Mouse (Mus musculus): ENCODE measurements around the gene Pnkd. TPM values are rescaled to one million over a fixed set of nuclear protein-coding genes. Genes with fewer than 3 reads are reported as not detected.

The Pnkd gene
- polyA plus RNA-seq, 1 experiment from 2014 or later, result 133 TPM

- no peak overlapping the region for H3K4me3 ChIP-seq (ENCODE audit: low read depth, low read length)
- H3K27ac ChIP-seq (replicated peaks; ENCODE audit: low read depth, low read length), result no peak overlapping the region
- peaks cover 25% of the 10 kb centered on the region for H3K36me3 ChIP-seq (ENCODE audit: control insufficient read depth, insufficient read depth, low read length)
- ATAC-seq (ENCODE audit: low read depth) (no peak), DNase-seq (ENCODE audit: low spot score) (no peak)
- 0 out of 2 replicates have a peak, but pooled peaks cover 9% of the 10 kb centered on the region for H3K4me1 ChIP-seq (ENCODE audit: control insufficient read depth, insufficient read depth, low read length)
- no peak overlapping the region for H3K4me2 ChIP-seq (ENCODE audit: low read depth, low read length)
- WGBS, result 73% methylated on average over 4 of the region's 4 CpGs
- H3K9ac ChIP-seq (ENCODE audit: low read depth, low read length), result no peak overlapping the region
- H3K27me3 ChIP-seq (replicated peaks; ENCODE audit: control insufficient read depth, insufficient read depth, low read length), result no peaks in the 10 kb centered on the region
- no peaks in the 10 kb centered on the region for H3K9me3 ChIP-seq (ENCODE audit: control insufficient read depth, low read length)
Measured at GRCm38 (mm10) chr1:74271659-74272058, 13.1 kb upstream of the Pnkd start.

GRCm38 (mm10) chr1:74275015-74275414 lies 9.7 kb upstream of the Pnkd start:
- WGBS, result 11% methylated on average over 9 of the region's 9 CpGs
- H3K27ac ChIP-seq (replicated peaks; ENCODE audit: low read depth, low read length), result no peak overlapping the region; the same call in 1 of the 2 replicates
- peak; percentile 45; the same call in 1 of the 2 replicates for ATAC-seq (ENCODE audit: low read depth)

GRCm38 (mm10) chr1:74277041-74277440 lies 7.7 kb upstream of the Pnkd start:
- ATAC-seq (ENCODE audit: low read depth) (no peak), DNase-seq (ENCODE audit: low spot score) (no peak)
- H3K27me3 ChIP-seq (replicated peaks; ENCODE audit: control insufficient read depth, insufficient read depth, low read length), result no peaks in the 10 kb centered on the region
- no peaks in the 10 kb centered on the region for H3K9me3 ChIP-seq (ENCODE audit: control insufficient read depth, low read length)
- no peak overlapping the region for H3K4me2 ChIP-seq (ENCODE audit: low read depth, low read length)
- H3K27ac ChIP-seq (replicated peaks; ENCODE audit: low read depth, low read length), result no peak overlapping the region
- H3K4me3 ChIP-seq (ENCODE audit: low read depth, low read length), result no peak overlapping the region
- no peak overlapping the region for H3K9ac ChIP-seq (ENCODE audit: low read depth, low read length)
- WGBS, result 67% methylated on average over 6 of the region's 6 CpGs
- H3K4me1 ChIP-seq (ENCODE audit: control insufficient read depth, insufficient read depth, low read length), result 0 out of 2 replicates have a peak, but pooled peaks cover 9% of the 10 kb centered on the region
- peaks cover 32% of the 10 kb centered on the region for H3K36me3 ChIP-seq (ENCODE audit: control insufficient read depth, insufficient read depth, low read length)

More at GRCm38 (mm10) chr1:74275015-74275414, 9.7 kb upstream of the Pnkd start:
- no peak overlapping the region for H3K4me2 ChIP-seq (ENCODE audit: low read depth, low read length)
- H3K27me3 ChIP-seq (replicated peaks; ENCODE audit: control insufficient read depth, insufficient read depth, low read length), result no peaks in the 10 kb centered on the region
- 0 out of 2 replicates have a peak, but pooled peaks cover 9% of the 10 kb centered on the region for H3K4me1 ChIP-seq (ENCODE audit: control insufficient read depth, insufficient read depth, low read length)
- no peak overlapping the region for H3K4me3 ChIP-seq (ENCODE audit: low read depth, low read length)
- no peaks in the 10 kb centered on the region for H3K9me3 ChIP-seq (ENCODE audit: control insufficient read depth, low read length)
- H3K36me3 ChIP-seq (ENCODE audit: control insufficient read depth, insufficient read depth, low read length), result peaks cover 14% of the 10 kb centered on the region
- H3K9ac ChIP-seq (ENCODE audit: low read depth, low read length), result peak overlapping the region; percentile 1; the same call in 1 of the 2 replicates
- DNase-seq (ENCODE audit: low spot score), result peak; percentile 32

- H3K27ac ChIP-seq (replicated peaks; ENCODE audit: low read depth, low read length), result no peak overlapping the region
- no peak overlapping the region for H3K4me2 ChIP-seq (ENCODE audit: low read depth, low read length)
- no peaks in the 10 kb centered on the region for H3K9me3 ChIP-seq (ENCODE audit: control insufficient read depth, low read length)
- no peak for DNase-seq (ENCODE audit: low spot score)
- peaks cover 42% of the 10 kb centered on the region for H3K36me3 ChIP-seq (ENCODE audit: control insufficient read depth, insufficient read depth, low read length)
- WGBS, result 61% methylated on average over 8 of the region's 8 CpGs
- no peak overlapping the region for H3K9ac ChIP-seq (ENCODE audit: low read depth, low read length)
- no peak overlapping the region for H3K4me3 ChIP-seq (ENCODE audit: low read depth, low read length)
- H3K27me3 ChIP-seq (replicated peaks; ENCODE audit: control insufficient read depth, insufficient read depth, low read length), result no peaks in the 10 kb centered on the region
- H3K4me1 ChIP-seq (ENCODE audit: control insufficient read depth, insufficient read depth, low read length), result 0 out of 2 replicates have a peak, but pooled peaks cover 9% of the 10 kb centered on the region
- no peak for ATAC-seq (ENCODE audit: low read depth)
Measured at GRCm38 (mm10) chr1:74277883-74278537, 6.7 kb upstream of the Pnkd start.

- Histone ChIP-seq H3K27ac (replicated peaks; ENCODE audit: low read depth, low read length) (no peak within 1 kb of the TSS), H3K4me1 (ENCODE audit: control insufficient read depth, insufficient read depth, low read length) (0 out of 2 replicates have a peak, but pooled peaks cover 9% of the 10 kb centered on the region), H3K27me3 (replicated peaks; ENCODE audit: control insufficient read depth, insufficient read depth, low read length) (no peaks in the 10 kb centered on the region), H3K9me3 (ENCODE audit: control insufficient read depth, low read length) (no peaks in the 10 kb centered on the region), H3K36me3 (ENCODE audit: control insufficient read depth, insufficient read depth, low read length) (peaks cover 45% of the 10 kb centered on the region), H3K4me3 (ENCODE audit: low read depth, low read length) (no peak within 1 kb of the TSS), H3K9ac (ENCODE audit: low read depth, low read length) (no peak within 1 kb of the TSS), H3K4me2 (ENCODE audit: low read depth, low read length) (no peak within 1 kb of the TSS)
- WGBS, result 95% methylated on average over 10 of the region's 10 CpGs
- DNase-seq (ENCODE audit: low spot score) (no peak), ATAC-seq (ENCODE audit: low read depth) (no peak)
Measured at GRCm38 (mm10) chr1:74278538-74278937, 6.2 kb upstream of the Pnkd start, which contains the start of gene Gpbar1. Gene Gpbar1 (plus strand): TSS chr1:74278550.

GRCm38 (mm10) chr1:74278988-74279387 lies 5.7 kb upstream of the Pnkd start:
- Histone ChIP-seq H3K4me3 (ENCODE audit: low read depth, low read length) (no peak overlapping the region), H3K27me3 (replicated peaks; ENCODE audit: control insufficient read depth, insufficient read depth, low read length) (no peaks in the 10 kb centered on the region), H3K9ac (ENCODE audit: low read depth, low read length) (no peak overlapping the region), H3K4me1 (ENCODE audit: control insufficient read depth, insufficient read depth, low read length) (peaks cover 13% of the 10 kb centered on the region; the same call in 1 of the 2 replicates), H3K9me3 (ENCODE audit: control insufficient read depth, low read length) (no peaks in the 10 kb centered on the region), H3K4me2 (ENCODE audit: low read depth, low read length) (no peak overlapping the region), H3K36me3 (ENCODE audit: control insufficient read depth, insufficient read depth, low read length) (peaks cover 45% of the 10 kb centered on the region), H3K27ac (replicated peaks; ENCODE audit: low read depth, low read length) (no peak overlapping the region)
- 88% methylated on average over 11 of the region's 11 CpGs for WGBS
- no peak for DNase-seq (ENCODE audit: low spot score)
- ATAC-seq (ENCODE audit: low read depth), result no peak

- no peak for DNase-seq (ENCODE audit: low spot score)
- Histone ChIP-seq H3K4me1 (ENCODE audit: control insufficient read depth, insufficient read depth, low read length) (peaks cover 4% of the 10 kb centered on the region; the same call in 1 of the 2 replicates), H3K4me3 (ENCODE audit: low read depth, low read length) (no peak overlapping the region), H3K9ac (ENCODE audit: low read depth, low read length) (no peak overlapping the region), H3K4me2 (ENCODE audit: low read depth, low read length) (no peak overlapping the region), H3K27ac (replicated peaks; ENCODE audit: low read depth, low read length) (no peak overlapping the region), H3K9me3 (ENCODE audit: control insufficient read depth, low read length) (no peaks in the 10 kb centered on the region), H3K27me3 (replicated peaks; ENCODE audit: control insufficient read depth, insufficient read depth, low read length) (no peaks in the 10 kb centered on the region), H3K36me3 (ENCODE audit: control insufficient read depth, insufficient read depth, low read length) (peaks cover 45% of the 10 kb centered on the region)
- 96% methylated on average over 14 of the region's 14 CpGs for WGBS
- ATAC-seq (ENCODE audit: low read depth), result no peak
Measured at GRCm38 (mm10) chr1:74280591-74281325, 4.0 kb upstream of the Pnkd start.

- peaks cover 4% of the 10 kb centered on the region; the same call in 1 of the 2 replicates for H3K4me1 ChIP-seq (ENCODE audit: control insufficient read depth, insufficient read depth, low read length)
- no peaks in the 10 kb centered on the region for H3K9me3 ChIP-seq (ENCODE audit: control insufficient read depth, low read length)
- H3K27me3 ChIP-seq (replicated peaks; ENCODE audit: control insufficient read depth, insufficient read depth, low read length), result no peaks in the 10 kb centered on the region
- H3K4me3 ChIP-seq (ENCODE audit: low read depth, low read length), result no peak overlapping the region
- no peak overlapping the region for H3K4me2 ChIP-seq (ENCODE audit: low read depth, low read length)
- H3K36me3 ChIP-seq (ENCODE audit: control insufficient read depth, insufficient read depth, low read length), result peaks cover 45% of the 10 kb centered on the region
- DNase-seq (ENCODE audit: low spot score) (no peak), ATAC-seq (ENCODE audit: low read depth) (no peak)
- no peak overlapping the region for H3K9ac ChIP-seq (ENCODE audit: low read depth, low read length)
- no peak overlapping the region for H3K27ac ChIP-seq (replicated peaks; ENCODE audit: low read depth, low read length)
- WGBS, result 96% methylated on average over 2 of the region's 2 CpGs
Measured at GRCm38 (mm10) chr1:74281372-74281771, 3.4 kb upstream of the Pnkd start.

Data from embryonic facial prominence, embryonic 14.5 days (tissue).